In the genomic region with DNA sequence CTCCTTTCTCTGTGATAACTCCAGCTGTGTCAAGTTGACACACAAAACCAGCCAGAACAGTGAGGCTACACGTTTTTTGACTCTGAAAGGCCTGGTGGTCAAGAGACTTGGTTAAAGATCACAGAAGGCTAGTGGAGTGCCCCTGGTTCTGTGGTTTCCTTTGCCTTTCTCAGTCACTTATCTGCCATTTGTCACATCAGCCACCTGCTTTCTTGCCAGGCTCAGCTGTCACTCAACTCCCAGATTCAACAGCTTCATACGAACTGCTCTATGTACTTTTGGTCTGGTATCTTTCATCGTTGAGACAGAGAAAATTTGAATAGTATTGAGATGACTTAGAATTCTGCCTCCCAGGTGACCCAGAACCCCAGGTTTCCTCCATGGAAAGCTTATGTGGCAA, we compare ENCODE assay signal across 8 mouse cellular contexts. TPM values are rescaled to one million over a fixed set of nuclear protein-coding genes. Genes with fewer than 3 reads are reported as not detected.
DNase-seq lines count a peak whose midpoint lies in the region; ATAC-seq and TF ChIP-seq lines count a peak whose summit lies in the region.
"Had no signal": no experiment of that assay in that cellular context is flagged by ENCODE, and none has a peak within 500 bp of the region (broad histone marks: within the 10 kb centered on the region; RNA-seq: fewer than 3 reads in every experiment).

No protein-coding gene starts in this region.

- no peaks in the 10 kb centered on the region for H3K36me3 ChIP-seq in hindbrain, embryonic 12.5 days
- H3K36me3 ChIP-seq: limb, embryonic 12.5 days had no signal

- TF ChIP-seq POLR2A in embryonic fibroblast, embryonic 13.5 days (IDR thresholded peaks at IDR 0.05; ENCODE audit: low read depth, low read length) = no peak

- TF ChIP-seq CTCF in left cerebral cortex, adult 2 months (IDR thresholded peaks at IDR 0.05) = no peak
- no peak for TF ChIP-seq CTCF in embryonic fibroblast, embryonic 13.5 days (IDR thresholded peaks at IDR 0.05; ENCODE audit: borderline replicate concordance, insufficient read depth, low read length)

- DNase-seq in left cerebral cortex, adult 2 months (ENCODE audit: extremely low spot score in 1 of 2, low spot score in 2 of 2) = no peak
- no peak for DNase-seq in left cerebral cortex, adult 11 months (ENCODE audit: low spot score)
- peak; percentile 16 to 40 for DNase-seq in natural killer cell, adult 2 months (ENCODE audit: low spot score in 2 of 2)
- DNase-seq in cerebellum, adult 18-20 months = no peak

- H3K27ac ChIP-seq in left cerebral cortex, adult 2 months = peak overlapping the region; percentile 90
- H3K27ac ChIP-seq in embryonic fibroblast, embryonic 13.5 days (ENCODE audit: insufficient read depth, low read length) = peak overlapping the region; percentile 53
- peak overlapping the region; percentile 85 for H3K27ac ChIP-seq in hindbrain, embryonic 12.5 days
- H3K27ac ChIP-seq: limb, embryonic 12.5 days had no signal

- 0 out of 2 replicates have a peak, but pooled peaks cover 4% of the 10 kb centered on the region for H3K4me1 ChIP-seq in embryonic fibroblast, embryonic 13.5 days (ENCODE audit: control insufficient read depth, insufficient read depth, low read length)
- peaks cover 18% of the 10 kb centered on the region for H3K4me1 ChIP-seq in hindbrain, embryonic 12.5 days
- H3K4me1 ChIP-seq: limb, embryonic 12.5 days had no signal

- 47% methylated on average over 3 of the region's 3 CpGs for WGBS in hindbrain, embryonic 12.5 days

- no peak for ATAC-seq in hindbrain, embryonic 12.5 days (ENCODE audit: low FRiP score)
- no peak for ATAC-seq in erythroblast, adult 5-6 weeks (replicated peaks; ENCODE audit: low FRiP score, poor library complexity, severe bottlenecking)

- no peak overlapping the region; the same call in 1 of the 2 replicates for H3K4me2 ChIP-seq in hindbrain, embryonic 12.5 days (replicated peaks)
- H3K4me2 ChIP-seq: limb, embryonic 12.5 days had no signal

- no peaks in the 10 kb centered on the region for H3K9me3 ChIP-seq in hindbrain, embryonic 12.5 days (replicated peaks)
- H3K9me3 ChIP-seq: limb, embryonic 12.5 days had no signal

- intact Hi-C loops in left cerebral cortex, adult 2 months (cut with DNase I) = loop anchor here (1.0 kb wide), 1 partner anchor 10 kb away; no protein-coding TSS in a partner anchor

- no peak overlapping the region for H3K9ac ChIP-seq in hindbrain, embryonic 12.5 days
- H3K9ac ChIP-seq: limb, embryonic 12.5 days had no signal

- H3K4me3 ChIP-seq in left cerebral cortex, adult 2 months = no peak overlapping the region
- no peak overlapping the region for H3K4me3 ChIP-seq in embryonic fibroblast, embryonic 13.5 days (ENCODE audit: insufficient read depth, low read length)
- H3K4me3 ChIP-seq in hindbrain, embryonic 12.5 days = no peak overlapping the region
- H3K4me3 ChIP-seq: limb, embryonic 12.5 days had no signal

- H3K27me3 ChIP-seq in hindbrain, embryonic 12.5 days = no peaks in the 10 kb centered on the region
- H3K27me3 ChIP-seq: limb, embryonic 12.5 days had no signal

RNA-seq across cellular contexts. Expression of gene Myo5c, which starts 21.9 kb away (rescaled TPM):
- total RNA-seq in left cerebral cortex, adult 2 months (2021) = 1 to 10 TPM; 7.0 to 7.2 TPM
- polyA plus RNA-seq in embryonic fibroblast, embryonic 13.5 days (2011; ENCODE audit: insufficient read length, low read depth, missing spikeins) = 0.99 and 1.9 TPM in 2 replicates
- polyA plus RNA-seq in hindbrain, embryonic 12.5 days (2016; fragmentation: Nextera tagmentation; extraction: Ambion mirVana) = 0.65 and 1.8 TPM in 2 replicates
- not detected in 2 replicates for total RNA-seq in erythroblast, adult 5-6 weeks (2015; ENCODE audit: low replicate concordance)
- not detected in 2 replicates for total RNA-seq in erythroblast, adult 5-6 weeks (2017; ENCODE audit: low replicate concordance)

RNA-seq across cellular contexts. Expression of gene Gnb5, which starts 52.3 kb away (rescaled TPM):
- total RNA-seq in left cerebral cortex, adult 2 months (2021) = 100 to 1,000 TPM; 143 to 163 TPM
- 23.1 and 24.0 TPM in 2 replicates for polyA plus RNA-seq in embryonic fibroblast, embryonic 13.5 days (2011; ENCODE audit: insufficient read length, low read depth, missing spikeins)
- 33.4 and 35.3 TPM in 2 replicates for polyA plus RNA-seq in hindbrain, embryonic 12.5 days (2016; fragmentation: Nextera tagmentation; extraction: Ambion mirVana)
- not detected in 2 replicates for total RNA-seq in erythroblast, adult 5-6 weeks (2015; ENCODE audit: low replicate concordance)
- total RNA-seq in erythroblast, adult 5-6 weeks (2017; ENCODE audit: low replicate concordance) = 0.43 TPM in 1 of 2 replicates, not detected in the other

Comparison
In these comparisons a context has a peak if more than half of its experiments do, and no peak if none do; other contexts are left out.
1. DNase-seq: peak in natural killer cell, adult 2 months (2 of 2); none in left cerebral cortex, adult 2 months (0 of 2), left cerebral cortex, adult 11 months (single experiment) and cerebellum, adult 18-20 months (0 of 2).
2. RNA of gene Myo5c, which starts 21.9 kb away (total RNA-seq): 7.0 to 7.2 TPM in left cerebral cortex, adult 2 months; not detected in erythroblast, adult 5-6 weeks; every median in the first group is over 4 times any median in the second.
3. RNA of gene Gnb5, which starts 52.3 kb away (total RNA-seq): 143 to 163 TPM in left cerebral cortex, adult 2 months; 0.43 TPM in erythroblast, adult 5-6 weeks; every median in the first group is over 100 times any median in the second.
4. Peak in every context shown above with its lines, with median percentiles within 50 percentile points of each other: H3K27ac ChIP-seq.